Mouse (Mus musculus) testis, adult 2 months (tissue): Measurements from ENCODE around the gene Ip6k1.

ENCODE experiments used
- CTCF ChIP-seq: fragments of 200-500 bp; IDR thresholded peaks from 2 replicates; pipeline ENCODE4 v1.5.1; 2012; ENCODE audit warnings: low read depth, mild to moderate bottlenecking, inconsistent platforms, low read length, moderate library complexity; ENCODE audit not compliant: control insufficient read depth, insufficient read depth, insufficient replicate concordance
- POLR2A ChIP-seq: fragments of 200-500 bp; IDR thresholded peaks from 2 replicates; pipeline ENCODE4 v1.6.1; 2012; ENCODE audit warnings: low read depth, mild to moderate bottlenecking, inconsistent platforms, low read length, moderate library complexity; ENCODE audit not compliant: control insufficient read depth

DNA sequence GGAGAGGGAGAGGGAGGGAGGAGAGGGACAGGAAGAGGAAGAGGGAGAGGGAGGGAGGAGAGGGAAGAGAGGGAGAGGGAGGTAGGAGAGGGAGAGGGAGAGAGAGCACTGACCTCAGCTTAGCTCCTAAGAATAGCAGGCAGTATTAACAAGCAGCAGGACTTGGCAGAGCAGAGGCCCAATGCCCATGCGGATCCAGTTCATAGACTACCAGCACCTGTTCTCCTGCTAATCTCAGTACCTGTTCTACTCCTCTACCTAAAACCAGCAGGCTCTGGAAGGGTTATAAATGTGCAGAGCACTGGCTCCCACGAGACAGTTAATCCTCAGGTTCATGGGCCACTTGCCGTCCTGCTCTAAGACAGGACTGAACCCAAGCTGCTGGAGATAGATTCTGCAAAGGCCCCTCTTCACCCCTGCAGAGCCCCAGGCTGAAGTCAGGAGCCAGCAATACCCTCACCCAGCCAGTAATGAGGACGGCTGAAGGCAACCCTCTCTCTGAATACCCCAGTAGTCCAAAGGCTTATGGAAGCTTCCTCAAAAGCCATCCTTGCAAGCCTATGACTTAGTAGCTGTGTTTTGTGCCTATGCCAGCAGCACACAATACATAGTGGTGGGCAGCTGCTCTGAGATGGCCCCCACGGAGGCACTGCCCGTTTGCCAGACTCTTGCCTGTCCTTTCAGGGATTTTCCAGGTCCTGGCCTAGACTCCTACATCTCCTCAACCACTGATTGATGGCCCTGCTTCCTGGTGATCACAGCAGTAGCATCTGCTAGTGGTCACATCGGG lies 71.0 kb downstream of the Ip6k1 start:
- no peak for TF ChIP-seq POLR2A
- TF ChIP-seq CTCF, result no peak
